Mouse (Mus musculus): Measurements from ENCODE around the gene Flt3.

DNA sequence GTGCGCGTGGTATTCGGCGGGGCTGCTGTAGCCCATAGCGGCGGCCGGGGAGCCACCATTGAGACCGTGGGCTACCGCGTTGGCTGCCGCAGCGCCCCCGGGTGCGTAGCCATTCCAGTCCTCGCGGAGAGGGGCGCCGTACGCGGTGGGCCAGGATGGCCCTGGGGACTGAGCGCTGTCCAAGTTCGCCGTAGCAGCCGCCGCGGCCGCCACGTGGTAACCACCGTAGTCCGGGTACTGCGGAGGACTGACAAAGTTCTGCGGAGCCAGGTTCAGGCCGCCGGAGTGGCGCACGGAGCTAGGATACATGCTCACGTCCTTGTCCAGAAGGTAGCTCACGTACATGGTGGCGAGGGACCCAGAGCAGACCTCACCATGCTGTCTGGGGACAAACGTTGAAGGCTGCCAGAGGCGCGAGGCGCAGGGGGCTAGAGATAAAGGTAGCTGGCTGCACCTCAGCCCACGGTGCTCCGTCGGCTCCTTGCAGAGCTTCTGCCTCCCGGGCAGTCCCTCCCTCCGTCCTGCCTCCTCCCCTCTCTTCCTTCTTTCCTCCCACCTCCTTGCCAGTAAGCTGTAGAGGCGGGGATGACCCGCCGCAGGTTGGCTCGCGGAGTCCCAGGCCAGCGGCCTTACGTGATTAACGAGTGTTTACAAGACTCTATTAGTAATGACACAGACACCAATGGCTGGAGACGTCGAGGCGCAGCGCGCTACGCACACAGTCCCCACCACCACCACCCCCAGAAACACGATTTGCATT, 93.5 kb downstream of the Flt3 start, which contains the start of gene Cdx2:
- TF ChIP-seq POLR2A (IDR thresholded peaks at IDR 0.05; ENCODE audit: extremely low read depth, insufficient read depth, low read length) (no peak), CTCF (IDR thresholded peaks at IDR 0.05; ENCODE audit: extremely low read depth, insufficient read depth, low read length) (no peak)

All from cortical plate, adult 2 months (tissue).